Mouse (Mus musculus) hindbrain, embryonic 16.5 days (tissue): ENCODE results near the gene Fam92b. TPM values are rescaled to one million over a fixed set of nuclear protein-coding genes. Genes with fewer than 3 reads are reported as not detected.

Source experiments
- ATAC-seq: fragments of 200-750 bp; cut with Nextera tagmentation; 2 replicates; pipeline ENCODE4 v1.8.0; 2017; ENCODE audit warnings: moderate TSS enrichment, moderate library complexity
- H3K27ac ChIP-seq: fragments of 300-500 bp; sonication (generic); 2 replicates; pipeline ENCODE4 v1.5.1; 2014; ENCODE audit warnings: low read depth, mild to moderate bottlenecking, control low read depth, low read length, moderate library complexity
- H3K27me3 ChIP-seq: fragments of 300-500 bp; sonication (generic); replicated peaks from 2 replicates; pipeline ENCODE4 v1.6.1; 2014; ENCODE audit warnings: low read length; ENCODE audit not compliant: control insufficient read depth, insufficient read depth
- H3K36me3 ChIP-seq: fragments of 300-500 bp; sonication (generic); 2 replicates; pipeline ENCODE4 v1.6.1; 2014; ENCODE audit warnings: mild to moderate bottlenecking, low read length, moderate library complexity, mixed read lengths; ENCODE audit not compliant: control insufficient read depth, insufficient read depth
- H3K4me1 ChIP-seq: fragments of 300-500 bp; sonication (generic); 2 replicates; pipeline ENCODE4 v1.6.1; 2014; ENCODE audit warnings: low read depth, low read length; ENCODE audit not compliant: control insufficient read depth, insufficient read depth
- H3K4me2 ChIP-seq: fragments of 300-500 bp; sonication (generic); 2 replicates; pipeline ENCODE4 v1.6.1; 2014; ENCODE audit warnings: mild to moderate bottlenecking, low read length, control low read depth, moderate library complexity
- H3K4me3 ChIP-seq: fragments of 300-500 bp; sonication (generic); 2 replicates; pipeline ENCODE4 v1.5.1; 2014; ENCODE audit warnings: mild to moderate bottlenecking, low read length, control low read depth, moderate library complexity
- H3K9ac ChIP-seq: fragments of 300-500 bp; sonication (generic); 2 replicates; pipeline ENCODE4 v1.6.1; 2014; ENCODE audit warnings: low read depth, mild to moderate bottlenecking, control low read depth, low read length, moderate library complexity
- H3K9me3 ChIP-seq: fragments of 300-500 bp; sonication (generic); 2 replicates; pipeline ENCODE4 v1.6.1; 2014; ENCODE audit warnings: mild to moderate bottlenecking, low read length, moderate library complexity; ENCODE audit not compliant: control insufficient read depth
- WGBS: fragments of 180-500 bp; shearing (Covaris S2); extraction: QIAGEN DNeasy Blood & Tissue Kit; methylation state at CpG from one replicate; pipeline ENCODE4 v1.1.7; 2014; 5-methylcytosine and 5-hydroxymethylcytosine counted together
- polyA plus RNA-seq: library from polyadenylated mRNA; unstranded; fragments of >200 nt; fragmentation: Nextera tagmentation; extraction: Ambion mirVana; gene quantifications from 2 replicates; pipeline ENCODE4 v1.2.1, GENCODE M21; 2015

Fam92b gene
- polyA plus RNA-seq, 1 experiment from 2014 or later: 1.8 TPM

DNA sequence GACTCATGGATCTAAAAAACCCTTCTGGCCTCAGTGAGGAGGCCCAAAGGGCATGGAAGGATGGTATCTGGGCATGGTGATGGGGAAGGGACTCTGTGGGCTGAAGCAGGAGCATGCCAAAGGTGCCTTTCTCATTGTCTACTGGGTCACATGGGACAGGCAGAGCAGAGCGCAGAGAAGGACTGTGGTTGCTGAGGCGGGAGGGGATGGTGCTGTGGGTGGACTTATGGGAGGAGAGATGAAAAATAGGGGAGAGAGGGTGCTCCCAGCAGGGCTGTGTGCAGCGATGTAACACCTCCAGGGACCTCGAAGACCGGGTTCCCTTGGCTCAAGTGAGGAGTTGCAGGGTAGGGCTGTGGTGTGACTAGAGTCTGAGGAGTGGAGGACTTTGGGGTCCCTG is 14.9 kb upstream of the Fam92b start:
- H3K27me3 ChIP-seq: no peaks in the 10 kb centered on the region
- WGBS: 96% methylated on average over 5 of the region's 5 CpGs
- no peaks in the 10 kb centered on the region for H3K36me3 ChIP-seq
- peaks cover 9% of the 10 kb centered on the region for H3K4me1 ChIP-seq
- H3K9ac ChIP-seq: no peak overlapping the region
- no peak for ATAC-seq
- no peak overlapping the region for H3K4me2 ChIP-seq
- H3K9me3 ChIP-seq: no peaks in the 10 kb centered on the region
- no peak overlapping the region for H3K4me3 ChIP-seq
- no peak overlapping the region for H3K27ac ChIP-seq

DNA sequence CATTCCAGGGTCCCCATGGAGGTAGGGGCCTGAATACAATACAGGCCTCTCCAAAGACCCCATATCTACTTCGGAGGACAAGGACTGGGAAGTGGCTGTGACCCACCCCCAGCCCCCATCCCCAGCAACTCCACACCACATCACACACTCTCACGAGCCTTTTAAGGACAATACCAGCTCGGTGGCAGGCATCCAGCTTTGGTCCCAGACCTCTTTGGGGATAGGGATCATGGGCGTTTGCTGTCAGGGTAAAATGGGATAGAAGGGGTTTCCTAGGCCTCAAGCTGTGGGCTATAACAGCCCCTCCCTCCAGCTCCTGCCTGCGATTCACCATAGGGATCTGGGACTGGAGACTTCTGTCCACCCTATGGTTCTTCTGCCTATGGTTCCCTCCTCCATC is 14.4 kb upstream of the Fam92b start:
- Histone ChIP-seq H3K9me3 (no peaks in the 10 kb centered on the region), H3K36me3 (no peaks in the 10 kb centered on the region), H3K4me3 (no peak overlapping the region), H3K27ac (peak overlapping the region; percentile 69), H3K27me3 (no peaks in the 10 kb centered on the region), H3K4me2 (no peak overlapping the region; the same call in 1 of the 2 replicates), H3K9ac (no peak overlapping the region; the same call in 1 of the 2 replicates), H3K4me1 (peaks cover 13% of the 10 kb centered on the region)
- ATAC-seq: no peak
- 52% methylated on average over 5 of the region's 5 CpGs for WGBS

DNA sequence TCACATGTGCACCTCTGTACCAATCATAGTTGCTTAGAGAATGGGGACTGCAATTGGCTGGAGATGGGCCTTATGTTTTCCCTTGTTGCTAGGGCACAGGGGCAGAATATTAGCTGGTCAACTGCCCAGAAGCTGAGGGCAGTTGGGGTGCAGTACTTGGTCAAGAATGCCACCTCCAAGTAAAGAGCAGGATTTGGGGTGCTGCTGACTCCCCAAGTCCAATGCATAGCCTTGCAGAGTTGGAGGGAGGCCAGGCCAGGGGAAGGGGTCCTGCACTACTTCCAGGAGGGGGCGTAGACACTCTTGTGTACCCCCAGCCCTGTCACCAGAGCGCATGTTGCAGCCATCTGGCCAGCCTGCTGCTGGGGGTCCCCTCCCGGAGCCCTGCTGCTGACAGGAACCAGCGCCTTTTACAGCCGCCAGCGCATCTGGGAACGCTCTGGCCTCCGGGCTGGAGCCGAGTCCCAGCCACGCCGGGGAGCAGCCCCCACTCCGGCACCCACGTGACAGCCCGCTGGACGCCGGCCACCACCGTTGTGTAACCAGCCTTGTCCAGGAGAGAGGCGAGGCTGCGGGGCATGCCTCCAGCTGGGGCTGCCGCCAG is 13.6 kb upstream of the Fam92b start:
- Histone ChIP-seq H3K4me3 (peak overlapping the region; percentile 21), H3K27ac (peak overlapping the region; percentile 69), H3K4me2 (peak overlapping the region; percentile 52), H3K9ac (peak overlapping the region; percentile 44), H3K27me3 (no peaks in the 10 kb centered on the region), H3K4me1 (peaks cover 19% of the 10 kb centered on the region), H3K36me3 (no peaks in the 10 kb centered on the region), H3K9me3 (no peaks in the 10 kb centered on the region)
- ATAC-seq: peak; percentile 82
- 37% methylated on average over 19 of the region's 20 CpGs for WGBS

DNA sequence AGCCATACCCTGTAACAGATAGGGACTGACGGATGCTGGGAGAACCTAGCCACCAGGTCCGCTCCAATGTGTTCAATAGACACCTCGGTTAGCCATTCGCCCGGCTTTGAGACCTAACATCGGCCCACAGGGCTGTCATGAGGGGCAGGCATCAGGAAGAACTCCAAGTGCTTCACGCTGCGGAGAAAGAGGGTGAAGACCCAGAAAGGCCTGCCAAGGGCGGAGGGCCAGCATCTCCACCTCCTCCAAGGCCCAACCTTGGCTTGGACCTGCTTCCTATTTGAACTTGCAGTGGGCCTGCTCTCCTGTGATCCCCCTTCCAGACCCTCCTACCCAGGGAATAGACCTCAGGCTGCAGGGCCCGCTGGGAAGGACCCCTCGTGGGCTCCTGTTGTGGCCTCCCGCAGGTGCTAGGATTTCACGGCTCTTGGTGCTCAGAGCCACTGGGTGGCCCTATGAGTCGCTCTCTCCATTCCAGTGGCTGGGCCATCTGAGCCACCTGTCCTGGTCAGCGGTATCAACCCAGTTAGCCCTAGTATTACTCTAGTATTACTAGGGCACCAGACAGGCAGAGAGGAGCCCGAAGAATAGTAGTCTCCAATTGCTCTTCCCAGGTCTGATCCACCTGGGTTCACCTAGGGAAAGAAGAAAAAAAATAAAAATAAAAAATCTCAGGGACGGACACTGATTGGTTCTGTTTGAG is 13.0 kb upstream of the Fam92b start:
- no peak overlapping the region; the same call in 1 of the 2 replicates for H3K4me2 ChIP-seq
- no peaks in the 10 kb centered on the region for H3K27me3 ChIP-seq
- no peaks in the 10 kb centered on the region for H3K36me3 ChIP-seq
- H3K9ac ChIP-seq: no peak overlapping the region
- peaks cover 25% of the 10 kb centered on the region for H3K4me1 ChIP-seq
- 0 out of 2 replicates have a peak overlapping the region, but pooled peaks have one; percentile 32 for H3K27ac ChIP-seq
- H3K9me3 ChIP-seq: no peaks in the 10 kb centered on the region
- 77% methylated on average over 17 of the region's 17 CpGs for WGBS
- no peak for ATAC-seq
- no peak overlapping the region for H3K4me3 ChIP-seq

DNA sequence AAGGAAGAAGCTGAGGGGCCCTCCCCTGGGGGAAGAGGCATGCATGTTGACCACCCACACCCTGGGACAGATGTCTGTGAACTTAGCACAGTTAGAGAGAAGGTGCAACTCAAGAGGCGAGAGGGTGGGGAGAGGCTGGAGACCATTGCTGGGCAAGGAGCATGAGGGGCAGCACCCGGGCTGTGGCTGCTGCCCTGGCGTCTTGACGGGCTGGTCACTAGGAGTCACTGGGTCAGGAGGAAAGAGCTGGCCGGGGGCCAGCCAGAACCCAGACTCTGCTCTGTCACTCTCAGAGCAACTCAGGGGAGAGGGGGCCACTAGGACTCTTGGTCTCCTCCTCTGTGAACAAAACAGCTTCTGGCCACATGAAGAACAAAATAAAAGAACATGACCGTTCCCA is 12.2 kb upstream of the Fam92b start:
- no peak for ATAC-seq
- Histone ChIP-seq H3K9me3 (no peaks in the 10 kb centered on the region), H3K36me3 (no peaks in the 10 kb centered on the region), H3K4me1 (peaks cover 32% of the 10 kb centered on the region), H3K9ac (no peak overlapping the region), H3K27ac (no peak overlapping the region), H3K4me3 (no peak overlapping the region), H3K27me3 (no peaks in the 10 kb centered on the region), H3K4me2 (no peak overlapping the region)
- 76% methylated on average over 6 of the region's 6 CpGs for whole genome bisulfite sequencing

DNA sequence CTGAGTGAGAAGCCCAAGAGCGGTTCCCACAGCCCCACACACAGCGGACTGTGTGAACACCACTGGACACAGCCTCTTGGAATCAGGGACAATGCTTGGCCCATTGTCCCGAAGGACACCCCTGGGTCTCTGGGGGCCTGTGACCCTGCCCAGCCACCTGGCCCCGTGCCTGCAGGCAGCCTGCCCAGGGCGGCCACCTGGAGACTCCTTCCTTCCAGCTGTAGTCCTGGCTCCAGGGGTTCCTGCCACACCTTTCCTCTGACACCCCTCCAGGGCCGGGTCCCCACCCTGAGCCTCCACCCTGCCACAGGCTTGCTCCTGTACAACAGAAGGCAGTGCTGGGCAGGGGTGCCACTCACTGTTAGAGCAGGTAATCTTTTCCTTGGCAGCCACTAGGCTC is 11.2 kb upstream of the Fam92b start:
- peaks cover 34% of the 10 kb centered on the region for H3K4me1 ChIP-seq
- H3K4me3 ChIP-seq: no peak overlapping the region
- H3K9ac ChIP-seq: no peak overlapping the region
- 86% methylated on average over 5 of the region's 6 CpGs for WGBS
- H3K4me2 ChIP-seq: no peak overlapping the region
- ATAC-seq: no peak
- no peaks in the 10 kb centered on the region for H3K36me3 ChIP-seq
- no peak overlapping the region for H3K27ac ChIP-seq
- H3K27me3 ChIP-seq: no peaks in the 10 kb centered on the region
- no peaks in the 10 kb centered on the region for H3K9me3 ChIP-seq

DNA sequence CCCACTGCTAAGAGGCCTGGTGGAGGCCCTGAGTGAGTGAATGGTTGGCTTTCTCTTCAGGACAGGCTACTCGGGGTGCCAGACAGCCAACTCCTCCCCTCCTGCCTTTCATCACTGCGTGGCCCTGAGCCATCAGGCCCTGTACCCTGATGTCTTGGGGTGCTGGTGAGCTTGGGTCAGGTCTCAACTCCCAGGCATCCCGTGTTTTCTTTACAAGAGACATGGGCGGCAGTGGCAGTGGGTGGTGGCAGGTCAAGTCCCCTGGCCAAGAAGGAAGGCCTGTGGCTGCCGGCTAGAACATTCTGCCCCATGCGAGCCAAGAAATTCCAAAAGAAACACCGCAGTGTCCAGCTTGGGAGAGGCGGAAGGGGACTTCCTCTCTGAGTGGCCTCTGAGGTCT is 9.2 kb upstream of the Fam92b start:
- H3K27ac ChIP-seq: no peak overlapping the region
- no peaks in the 10 kb centered on the region for H3K36me3 ChIP-seq
- peaks cover 32% of the 10 kb centered on the region for H3K4me1 ChIP-seq
- no peaks in the 10 kb centered on the region for H3K27me3 ChIP-seq
- no peak overlapping the region for H3K4me2 ChIP-seq
- H3K9me3 ChIP-seq: no peaks in the 10 kb centered on the region
- WGBS: 39% methylated on average over 8 of the region's 8 CpGs
- no peak overlapping the region for H3K9ac ChIP-seq
- no peak overlapping the region for H3K4me3 ChIP-seq
- ATAC-seq: peak; percentile 38; the same call in 1 of the 2 replicates

DNA sequence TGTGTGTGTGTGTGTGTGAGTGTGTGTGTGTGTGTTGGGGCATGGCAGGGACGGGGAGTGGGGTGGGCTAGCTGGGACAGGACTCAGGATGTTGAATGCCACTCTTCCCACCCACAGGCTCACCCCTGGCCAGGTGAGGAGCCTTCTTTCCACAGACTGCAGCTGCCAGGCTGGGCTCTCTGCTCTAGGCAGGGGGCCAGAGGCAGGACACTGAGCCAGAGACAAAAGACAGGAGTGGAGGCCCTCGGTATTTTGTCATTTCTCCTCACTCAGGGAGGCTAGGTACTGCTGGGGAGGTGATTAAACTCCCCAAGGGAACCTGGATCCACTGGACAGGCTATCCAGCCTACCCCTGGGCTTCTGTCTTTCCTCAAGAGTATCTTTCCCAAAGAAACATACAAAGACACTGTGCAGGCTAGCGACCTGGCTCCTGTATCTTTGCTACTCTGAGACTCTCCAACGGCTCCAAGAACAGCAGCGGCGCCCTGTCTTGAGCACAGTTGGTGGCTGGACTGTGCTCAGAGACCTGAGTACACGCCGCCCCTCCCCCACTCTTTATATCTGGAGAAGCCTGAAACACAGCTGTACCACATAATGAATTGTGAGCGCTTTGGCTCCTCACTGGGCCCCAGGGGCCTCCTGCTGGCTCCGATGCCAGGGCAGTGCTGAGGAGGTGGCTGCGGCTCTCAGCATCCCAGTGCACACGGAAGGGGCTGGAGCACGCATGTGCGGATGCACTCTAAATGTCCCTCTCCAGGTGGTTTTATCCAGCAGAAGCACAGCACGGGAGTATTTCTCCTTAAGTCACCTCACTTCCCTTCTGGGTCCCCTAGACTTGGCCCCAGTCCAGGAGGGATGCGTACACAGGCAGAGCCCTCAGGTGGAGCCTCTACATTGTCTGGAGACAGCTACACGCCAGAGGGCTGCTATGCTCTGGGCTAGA is 7.9 kb upstream of the Fam92b start:
- Histone ChIP-seq H3K9ac (peak overlapping the region; percentile 59), H3K4me1 (peaks cover 28% of the 10 kb centered on the region), H3K27me3 (no peaks in the 10 kb centered on the region), H3K4me3 (no peak overlapping the region), H3K36me3 (no peaks in the 10 kb centered on the region), H3K4me2 (peak overlapping the region; percentile 44), H3K9me3 (no peaks in the 10 kb centered on the region), H3K27ac (peak overlapping the region; percentile 67)
- peak; percentile 53; the same call in 1 of the 2 replicates for ATAC-seq
- 10% methylated on average over 16 of the region's 17 CpGs for WGBS

DNA sequence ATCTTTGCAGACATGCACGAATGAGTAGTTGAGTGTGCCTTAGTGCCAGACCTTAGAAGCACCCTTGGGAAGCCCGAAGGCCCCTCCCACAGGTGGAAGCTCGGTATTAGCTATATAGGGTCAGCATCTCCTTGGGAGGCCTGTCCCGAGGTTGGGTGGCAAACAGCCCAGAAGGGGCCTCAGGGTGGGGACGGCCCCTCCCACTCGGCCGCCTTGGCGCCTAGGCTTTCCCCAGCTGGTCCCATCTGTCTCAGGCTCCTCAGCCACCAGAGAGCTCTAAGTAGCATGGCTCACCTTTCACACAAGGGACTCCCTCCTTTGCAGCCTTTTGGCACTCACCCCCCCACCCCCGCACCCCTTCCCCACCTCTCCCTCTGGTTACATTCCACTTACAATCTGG is 7.1 kb upstream of the Fam92b start:
- H3K27ac ChIP-seq: no peak overlapping the region
- 35% methylated on average over 9 of the region's 9 CpGs for WGBS

More for the DNA sequence above, 7.1 kb upstream of the Fam92b start:
- Histone ChIP-seq H3K36me3 (no peaks in the 10 kb centered on the region), H3K4me2 (no peak overlapping the region), H3K9ac (no peak overlapping the region), H3K4me1 (peaks cover 30% of the 10 kb centered on the region), H3K4me3 (no peak overlapping the region), H3K9me3 (no peaks in the 10 kb centered on the region), H3K27me3 (no peaks in the 10 kb centered on the region)
- no peak for ATAC-seq
